Mouse (Mus musculus) ES-E14 (cell line): ENCODE measurements around the gene Plekhg1. TPM values are rescaled to one million over a fixed set of nuclear protein-coding genes. Genes with fewer than 3 reads are reported as not detected.

Experiments
- DNase-seq: peaks from one replicate; pipeline ENCODE4 v3.0.0-alpha.2; 2013; ENCODE audit warnings: low read depth, low spot score
- H3K27ac ChIP-seq: 2 replicates; pipeline ENCODE4 v1.5.1; 2012; ENCODE audit warnings: low read depth, mild to moderate bottlenecking, low read length, moderate library complexity, mixed read lengths; ENCODE audit not compliant: poor library complexity, insufficient read depth, severe bottlenecking
- H3K36me3 ChIP-seq: 2 replicates; pipeline ENCODE4 v1.6.1; 2012; ENCODE audit warnings: mild to moderate bottlenecking, low read length, moderate library complexity, mixed read lengths; ENCODE audit not compliant: control insufficient read depth, poor library complexity, insufficient read depth, severe bottlenecking
- H3K4me1 ChIP-seq, 2 experiments: fragments of 150-350 bp in 1 of 2; sonication (generic) in 1 of 2; 2 replicates each; pipeline ENCODE4 v1.6.1; 2012; ENCODE audit warnings: low read length in 2 of 2, mild to moderate bottlenecking in 1 of 2, mixed read lengths in 1 of 2; ENCODE audit not compliant: control insufficient read depth in 2 of 2, insufficient read depth in 2 of 2, poor library complexity in 1 of 2
- H3K4me3 ChIP-seq, 2 experiments: fragments of 150-350 bp in 1 of 2; sonication (generic) in 1 of 2; 2 replicates each; pipeline ENCODE4 v1.5.1; 2012; ENCODE audit warnings: low read length in 2 of 2, low read depth in 1 of 2, mild to moderate bottlenecking in 1 of 2, mixed read lengths in 1 of 2; ENCODE audit not compliant: insufficient read depth in 1 of 2, poor library complexity in 1 of 2, severe bottlenecking in 1 of 2
- H3K9ac ChIP-seq: 2 replicates; pipeline ENCODE4 v1.6.1; 2012; ENCODE audit warnings: low read depth, mild to moderate bottlenecking, low read length, mixed read lengths; ENCODE audit not compliant: poor library complexity, insufficient read depth, severe bottlenecking
- H3K9me3 ChIP-seq: fragments of 150-350 bp; sonication (generic); 2 replicates; pipeline ENCODE4 v1.6.1; 2012; ENCODE audit warnings: low read depth, mild to moderate bottlenecking, low read length; ENCODE audit not compliant: control insufficient read depth, insufficient read depth
- CHD2 ChIP-seq: IDR thresholded peaks from 2 replicates; pipeline ENCODE4 v1.6.1; 2014; ENCODE audit warnings: mild to moderate bottlenecking, low read depth, low read length, inconsistent platforms
- HCFC1 ChIP-seq: IDR thresholded peaks from 2 replicates; pipeline ENCODE4 v1.6.1; 2012; ENCODE audit warnings: low read length, inconsistent platforms, borderline replicate concordance; ENCODE audit not compliant: insufficient read depth
- MAFK ChIP-seq: IDR thresholded peaks from 2 replicates; pipeline ENCODE4 v1.6.1; 2014; ENCODE audit warnings: mild to moderate bottlenecking, low read depth, low read length, inconsistent platforms; ENCODE audit not compliant: insufficient read depth
- ZC3H11A ChIP-seq: IDR thresholded peaks from 2 replicates; pipeline ENCODE4 v1.6.1; 2012; ENCODE audit warnings: low read depth, mild to moderate bottlenecking, inconsistent platforms, low read length, borderline replicate concordance
- ZNF384 ChIP-seq: IDR thresholded peaks from 2 replicates; pipeline ENCODE4 v1.6.1; 2012; ENCODE audit warnings: low read depth, low read length, inconsistent platforms
- in situ Hi-C, 2 experiments: fragments of 600-800 bp; cut with MboI; formaldehyde crosslinking; loops; one replicate each; pipeline ENCODE4 v1.15.1; 2025; ENCODE audit warnings: low sequenced_read_pairs in 2 of 2, inconsistent platforms in 1 of 2; ENCODE audit not compliant: unreplicated experiment in 2 of 2
- total RNA-seq: library from RNA; depleted of rRNA; stranded (reverse); fragments of 300-350 nt; gene quantifications from 2 replicates; pipeline ENCODE4 v1.2.3, GENCODE M21; 2012

Plekhg1 gene
- total RNA-seq, 1 experiment, result 8.8 TPM

DNA sequence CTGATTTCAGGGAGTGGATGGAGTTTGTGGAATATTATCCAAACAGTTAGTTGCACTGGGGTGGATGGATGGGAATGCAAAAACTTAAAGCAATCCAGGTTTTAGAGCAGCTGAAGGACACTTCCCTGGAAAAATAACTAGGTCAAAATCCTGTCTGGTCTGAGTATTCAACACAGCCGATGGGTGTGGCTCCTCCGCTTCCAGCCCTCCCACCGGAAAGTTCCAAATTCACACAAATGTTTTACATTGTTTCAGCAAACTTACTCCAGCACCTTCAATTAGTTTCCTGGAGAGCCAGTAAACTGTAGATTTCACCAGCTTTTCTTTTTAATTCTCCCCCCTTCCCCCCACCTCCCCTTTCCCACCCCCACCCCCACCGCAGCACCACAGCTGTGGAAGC, 45.2 kb downstream of the Plekhg1 start:
- no peak overlapping the region for H3K9ac ChIP-seq
- no peaks in the 10 kb centered on the region for H3K36me3 ChIP-seq
- no peak overlapping the region for H3K27ac ChIP-seq
- H3K9me3 ChIP-seq, result no peaks in the 10 kb centered on the region
- peaks cover 2 to 4% of the 10 kb centered on the region in 2 experiments; a peak in 1 of 4 replicates for H3K4me1 ChIP-seq
- peak; percentile 20 for DNase-seq
- H3K4me3 ChIP-seq, result no peak overlapping the region
- in situ Hi-C loops, result no loop called here
- TF ChIP-seq CHD2 (no peak), MAFK (no peak), ZC3H11A (no peak), HCFC1 (no peak), ZNF384 (no peak)

DNA sequence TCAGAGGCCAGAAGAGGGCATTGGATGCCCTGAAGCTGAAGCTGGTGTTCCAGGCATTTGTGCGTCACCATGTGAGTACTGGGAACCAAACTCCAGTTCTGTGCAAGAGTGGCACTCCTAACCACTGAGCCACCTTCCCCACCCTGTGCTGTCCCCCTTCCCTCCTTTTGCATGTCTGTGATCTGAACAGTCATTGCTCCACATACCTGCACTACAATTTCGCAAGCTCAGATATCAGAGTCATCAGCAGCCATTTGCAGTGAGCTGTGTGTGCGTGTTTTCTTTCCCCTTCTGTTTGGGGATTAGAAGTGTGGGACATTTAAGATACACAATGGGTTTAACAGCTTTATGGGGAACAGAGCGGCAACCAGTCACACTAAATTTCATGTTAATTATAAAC, 46.4 kb downstream of the Plekhg1 start:
- Histone ChIP-seq H3K4me3 (no peak overlapping the region), H3K27ac (no peak overlapping the region), H3K36me3 (no peaks in the 10 kb centered on the region), H3K9me3 (no peaks in the 10 kb centered on the region), H3K9ac (no peak overlapping the region), H3K4me1 (peaks cover 2 to 4% of the 10 kb centered on the region in 2 experiments; a peak in 1 of 4 replicates)
- TF ChIP-seq HCFC1 (no peak), ZNF384 (no peak), MAFK (no peak), CHD2 (no peak), ZC3H11A (no peak)
- DNase-seq, result no peak
- in situ Hi-C loops, result no loop called here

DNA sequence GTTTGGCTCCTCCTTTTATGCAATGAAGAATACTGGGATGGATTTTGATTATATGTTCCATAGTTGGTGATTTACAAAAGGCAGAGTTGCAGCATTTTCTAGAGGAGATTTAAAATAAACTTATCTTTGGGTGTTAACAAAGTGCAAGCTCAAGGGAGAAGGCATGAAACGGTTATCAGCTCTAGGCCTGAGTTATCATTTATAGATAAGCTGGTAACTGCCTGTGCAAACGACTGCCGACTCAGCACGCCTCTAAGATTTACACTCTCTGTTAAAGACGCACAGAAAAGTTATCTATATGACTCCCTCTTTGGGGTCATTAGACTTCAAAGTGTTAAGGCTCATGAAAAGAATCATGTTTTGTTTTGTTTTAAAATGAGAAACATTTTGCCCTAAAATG, 46.8 kb downstream of the Plekhg1 start:
- Histone ChIP-seq H3K4me1 (peaks cover 2 to 4% of the 10 kb centered on the region in 2 experiments; a peak in 1 of 4 replicates), H3K36me3 (no peaks in the 10 kb centered on the region), H3K4me3 (no peak overlapping the region), H3K9me3 (no peaks in the 10 kb centered on the region), H3K27ac (no peak overlapping the region), H3K9ac (no peak overlapping the region)
- TF ChIP-seq MAFK (no peak), HCFC1 (no peak), CHD2 (no peak), ZNF384 (no peak), ZC3H11A (no peak)
- in situ Hi-C loops, result no loop called here
- no peak for DNase-seq

DNA sequence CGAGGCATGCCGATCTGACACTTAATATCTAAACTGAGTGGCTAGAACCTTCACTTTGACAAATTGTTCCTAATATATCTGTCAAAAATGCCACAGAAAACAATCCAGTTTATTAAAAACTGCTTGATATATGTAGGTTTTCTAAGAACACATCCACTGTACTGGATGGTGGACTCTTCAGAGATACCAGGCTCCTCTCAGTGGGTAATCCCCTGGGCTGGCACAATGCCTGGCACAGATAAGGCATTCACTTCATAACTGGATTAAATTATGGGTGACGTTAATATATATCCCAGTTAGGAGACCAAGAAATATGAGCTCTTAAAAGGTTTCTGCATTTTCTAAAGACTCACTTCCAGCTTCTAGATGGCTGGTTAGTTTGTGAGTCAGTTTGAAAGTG, 53.7 kb downstream of the Plekhg1 start:
- H3K27ac ChIP-seq, result no peak overlapping the region
- H3K9me3 ChIP-seq, result no peaks in the 10 kb centered on the region
- TF ChIP-seq CHD2, result no peak
- TF ChIP-seq HCFC1, result no peak
- TF ChIP-seq ZC3H11A, result no peak
- TF ChIP-seq ZNF384, result no peak
- no peak for TF ChIP-seq MAFK
- H3K4me3 ChIP-seq, result no peak overlapping the region
- in situ Hi-C loops, result no loop called here
- no peaks in the 10 kb centered on the region for H3K36me3 ChIP-seq
- DNase-seq, result no peak
- no peak overlapping the region for H3K9ac ChIP-seq
- H3K4me1 ChIP-seq, result no peaks in the 10 kb centered on the region

DNA sequence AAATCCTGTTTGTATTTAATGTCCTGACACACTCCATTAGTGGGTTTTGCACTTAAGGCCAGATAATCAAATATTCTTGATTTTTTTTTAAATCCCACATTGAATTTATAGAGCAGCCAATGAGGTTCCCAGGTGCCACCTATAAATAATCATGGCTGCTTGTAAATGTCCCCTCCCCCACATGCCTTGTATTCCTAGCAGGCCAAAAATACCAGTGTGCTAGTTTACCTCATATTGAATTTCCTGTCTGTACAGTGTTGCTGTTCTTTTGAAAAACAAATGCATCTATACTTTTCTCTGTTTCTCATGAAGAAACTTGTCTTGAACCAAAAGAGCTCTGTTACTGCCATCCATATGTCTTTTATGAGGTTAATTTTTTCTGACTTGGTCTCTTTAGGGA, 59.3 kb downstream of the Plekhg1 start:
- DNase-seq, result no peak
- no peak overlapping the region for H3K4me3 ChIP-seq
- H3K4me1 ChIP-seq, result no peaks in the 10 kb centered on the region
- in situ Hi-C loops, result no loop called here
- no peak overlapping the region for H3K27ac ChIP-seq
- TF ChIP-seq CHD2 (no peak), HCFC1 (no peak), MAFK (no peak), ZNF384 (no peak), ZC3H11A (no peak)
- no peaks in the 10 kb centered on the region for H3K36me3 ChIP-seq
- H3K9me3 ChIP-seq, result no peaks in the 10 kb centered on the region
- no peak overlapping the region for H3K9ac ChIP-seq
